Mouse (Mus musculus) adrenal gland (tissue): ENCODE data around the gene Nkx2-5.

Experiments
- intact Hi-C: fragments of 180-260 bp; cut with DNase I; formaldehyde crosslinking; loops from one replicate; pipeline ENCODE4 v1.15.1; 2025

Nkx2-5 gene

DNA sequence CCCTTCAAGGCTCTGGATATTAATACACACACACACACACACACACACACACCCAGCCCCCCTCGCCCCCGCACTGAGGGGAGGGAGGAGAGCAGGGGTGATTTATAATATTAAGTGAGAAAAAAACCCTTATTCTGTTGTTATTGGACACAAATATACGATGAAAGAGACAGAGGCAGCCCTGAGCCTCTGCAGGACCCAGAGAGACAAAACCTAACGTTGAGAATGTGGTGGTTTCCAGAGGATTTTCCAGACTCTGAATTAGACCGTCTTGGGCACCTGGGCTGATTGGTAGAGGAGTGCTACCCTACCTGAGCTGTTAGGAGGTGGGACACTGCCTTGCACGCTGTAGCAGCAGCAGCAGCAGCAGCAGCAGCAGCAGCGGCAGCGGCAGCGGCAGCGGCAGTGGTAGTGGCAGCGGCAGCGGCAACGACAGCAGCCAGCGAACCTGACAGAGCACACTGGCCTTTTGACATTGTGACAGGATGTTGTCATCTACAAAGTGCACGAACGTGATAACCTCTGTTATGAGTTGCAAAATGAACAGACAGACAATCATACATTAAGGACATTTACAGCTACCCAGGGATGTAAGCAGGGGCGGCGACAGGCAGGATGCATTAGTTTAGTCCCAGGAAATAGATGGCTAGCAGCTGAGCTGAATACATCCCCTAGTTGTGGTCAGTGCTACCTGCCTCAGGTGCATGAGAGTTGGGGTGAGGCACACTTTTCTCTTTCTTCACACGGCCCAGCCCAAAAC is 7.8 kb downstream of the Nkx2-5 start:
- intact Hi-C loops = no loop called here

DNA sequence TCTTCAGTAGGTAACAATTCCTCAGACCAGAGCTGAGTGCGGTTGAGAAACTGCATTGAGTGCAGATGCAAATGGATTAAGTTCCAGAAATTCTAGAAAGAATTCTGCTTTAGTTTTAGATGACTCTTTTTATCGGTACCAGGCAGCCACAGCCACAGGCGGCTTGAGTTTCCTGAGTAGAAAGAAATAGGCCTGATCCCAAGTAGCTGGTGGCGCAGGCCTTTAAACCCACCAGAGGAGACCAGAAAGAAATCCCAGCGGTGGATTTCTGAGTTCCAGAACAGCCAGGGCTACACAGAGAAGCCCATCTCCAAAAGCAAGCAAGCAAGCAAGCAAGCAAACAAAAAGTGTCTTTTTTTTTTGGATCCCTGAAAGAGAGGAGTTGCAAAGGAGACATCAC is 8.4 kb downstream of the Nkx2-5 start:
- intact Hi-C loops = no loop called here

GRCm38 (mm10) chr17:26835956-26836355 is 8.9 kb downstream of the Nkx2-5 start:
- intact Hi-C loops = no loop called here

- intact Hi-C loops = no loop called here
Observed at GRCm38 (mm10) chr17:26834966-26835755, 9.6 kb downstream of the Nkx2-5 start.

- intact Hi-C loops = no loop called here
Observed at GRCm38 (mm10) chr17:26834302-26834965, 10.4 kb downstream of the Nkx2-5 start.

- intact Hi-C loops = no loop called here
Observed at GRCm38 (mm10) chr17:26833806-26834205, 11.0 kb downstream of the Nkx2-5 start.

- intact Hi-C loops = no loop called here
Observed at GRCm38 (mm10) chr17:26826131-26826530, 18.7 kb downstream of the Nkx2-5 start.

GRCm38 (mm10) chr17:26817776-26818175 is 27.0 kb downstream of the Nkx2-5 start:
- intact Hi-C loops = no loop called here

- intact Hi-C loops = no loop called here
Observed at GRCm38 (mm10) chr17:26816810-26817209, 28.0 kb downstream of the Nkx2-5 start.

- intact Hi-C loops = no loop called here
Observed at GRCm38 (mm10) chr17:26813497-26813896, 31.3 kb downstream of the Nkx2-5 start.

GRCm38 (mm10) chr17:26812607-26813006 is 32.2 kb downstream of the Nkx2-5 start:
- intact Hi-C loops = no loop called here

DNA sequence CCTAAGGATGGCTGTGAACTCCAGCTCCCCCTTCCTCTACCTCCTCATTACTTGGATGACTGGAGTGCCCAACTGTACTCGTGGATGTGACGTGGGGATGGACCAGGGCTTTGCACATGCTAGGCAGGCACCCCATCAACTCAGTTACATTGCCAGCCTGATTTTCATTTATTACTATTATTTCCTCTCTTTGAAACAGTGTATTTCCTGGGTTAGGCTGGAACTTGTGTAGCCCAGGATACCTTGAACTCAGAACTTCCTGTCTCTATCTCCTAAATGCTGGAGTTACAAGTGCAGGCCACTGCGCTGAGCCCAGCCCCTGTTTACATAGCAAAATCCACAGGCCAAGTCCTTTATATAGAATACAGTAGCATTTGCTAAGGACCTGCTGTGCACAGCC is 41.9 kb downstream of the Nkx2-5 start:
- intact Hi-C loops = no loop called here

GRCm38 (mm10) chr17:26797379-26798128 is 47.3 kb downstream of the Nkx2-5 start:
- intact Hi-C loops = no loop called here

GRCm38 (mm10) chr17:26795386-26795785 is 49.4 kb downstream of the Nkx2-5 start:
- intact Hi-C loops = loop anchor here (2.0 kb wide), 1 partner anchor 89 kb away; no protein-coding TSS in a partner anchor

GRCm38 (mm10) chr17:26794744-26795143 is 50.1 kb downstream of the Nkx2-5 start:
- intact Hi-C loops = loop anchor here (2.0 kb wide), 1 partner anchor 90 kb away; no protein-coding TSS in a partner anchor

- intact Hi-C loops = no loop called here
Observed at GRCm38 (mm10) chr17:26793068-26793765, 51.6 kb downstream of the Nkx2-5 start.

GRCm38 (mm10) chr17:26792096-26792495 is 52.7 kb downstream of the Nkx2-5 start:
- intact Hi-C loops = no loop called here

DNA sequence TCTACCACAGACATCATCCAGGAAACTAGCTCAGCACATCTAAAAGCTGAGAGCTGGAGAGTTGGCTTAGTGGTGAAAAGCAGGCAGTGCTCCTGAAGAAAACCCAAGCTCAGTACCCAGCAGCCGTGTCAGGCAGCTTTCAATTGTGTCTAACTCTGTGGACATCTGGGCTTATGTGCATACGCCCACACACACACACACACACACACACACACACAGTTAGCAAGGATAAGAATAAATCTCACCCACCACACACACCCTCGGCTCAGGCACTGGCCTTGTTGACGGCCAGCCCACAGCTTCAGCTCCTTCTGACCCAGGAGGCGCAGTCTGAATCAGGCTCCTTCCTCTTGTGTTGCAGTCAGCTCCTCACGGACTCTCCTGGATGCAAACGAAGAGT is 53.2 kb downstream of the Nkx2-5 start:
- intact Hi-C loops = no loop called here

GRCm38 (mm10) chr17:26790269-26791214 is 54.3 kb downstream of the Nkx2-5 start:
- intact Hi-C loops = no loop called here
